Mouse (Mus musculus) small intestine, adult 2 months (tissue): Measurements from ENCODE around the gene Apoh. TPM values are rescaled to one million over a fixed set of nuclear protein-coding genes. Genes with fewer than 3 reads are reported as not detected.

Source experiments
- H3K27ac ChIP-seq: fragments of 200-500 bp; 2 replicates; pipeline ENCODE4 v1.5.1; 2012; ENCODE audit warnings: low read depth, low read length, control low read depth, inconsistent platforms; ENCODE audit not compliant: insufficient read depth
- H3K27me3 ChIP-seq: fragments of 200-500 bp; 2 replicates; pipeline ENCODE4 v1.6.1; 2012; ENCODE audit warnings: mild to moderate bottlenecking, moderate library complexity, low read length, inconsistent platforms; ENCODE audit not compliant: control insufficient read depth, insufficient read depth
- H3K36me3 ChIP-seq: fragments of 200-500 bp; 2 replicates; pipeline ENCODE4 v1.6.1; 2012; ENCODE audit warnings: mild to moderate bottlenecking, low read length, control low read depth, inconsistent platforms; ENCODE audit not compliant: control insufficient read depth, insufficient read depth
- H3K4me1 ChIP-seq: fragments of 200-500 bp; 2 replicates; pipeline ENCODE4 v1.6.1; 2012; ENCODE audit warnings: low read length, inconsistent platforms, mixed read lengths; ENCODE audit not compliant: control insufficient read depth, insufficient read depth, insufficient read length
- H3K4me3 ChIP-seq: fragments of 200-500 bp; 2 replicates; pipeline ENCODE4 v1.5.1; 2012; ENCODE audit warnings: low read depth, mild to moderate bottlenecking, control low read depth, inconsistent platforms, low read length, moderate library complexity
- CTCF ChIP-seq: fragments of 200-500 bp; IDR thresholded peaks from 2 replicates; pipeline ENCODE4 v1.5.1; 2012; ENCODE audit warnings: low read depth, mild to moderate bottlenecking, control low read depth, inconsistent platforms, low read length, moderate library complexity, mixed read lengths; ENCODE audit not compliant: insufficient replicate concordance, insufficient read length; ENCODE audit errors: extremely low read depth
- POLR2A ChIP-seq: fragments of 200-500 bp; IDR thresholded peaks from 2 replicates; pipeline ENCODE4 v1.6.1; 2012; ENCODE audit warnings: low read depth, mild to moderate bottlenecking, control low read depth, inconsistent platforms, low read length, moderate library complexity
- WGBS: fragments of 180-500 bp; shearing (Covaris S2); methylation state at CpG from one replicate; pipeline ENCODE4 v1.1.7; 2018; 5-methylcytosine and 5-hydroxymethylcytosine counted together
- polyA plus RNA-seq: library from polyadenylated mRNA; depleted of rRNA; stranded (reverse); fragments of >200 nt; gene quantifications from 2 replicates; pipeline ENCODE4 v1.2.3, GENCODE M21; 2012

The Apoh gene
- polyA plus RNA-seq, 1 experiment: 3.4 TPM

DNA sequence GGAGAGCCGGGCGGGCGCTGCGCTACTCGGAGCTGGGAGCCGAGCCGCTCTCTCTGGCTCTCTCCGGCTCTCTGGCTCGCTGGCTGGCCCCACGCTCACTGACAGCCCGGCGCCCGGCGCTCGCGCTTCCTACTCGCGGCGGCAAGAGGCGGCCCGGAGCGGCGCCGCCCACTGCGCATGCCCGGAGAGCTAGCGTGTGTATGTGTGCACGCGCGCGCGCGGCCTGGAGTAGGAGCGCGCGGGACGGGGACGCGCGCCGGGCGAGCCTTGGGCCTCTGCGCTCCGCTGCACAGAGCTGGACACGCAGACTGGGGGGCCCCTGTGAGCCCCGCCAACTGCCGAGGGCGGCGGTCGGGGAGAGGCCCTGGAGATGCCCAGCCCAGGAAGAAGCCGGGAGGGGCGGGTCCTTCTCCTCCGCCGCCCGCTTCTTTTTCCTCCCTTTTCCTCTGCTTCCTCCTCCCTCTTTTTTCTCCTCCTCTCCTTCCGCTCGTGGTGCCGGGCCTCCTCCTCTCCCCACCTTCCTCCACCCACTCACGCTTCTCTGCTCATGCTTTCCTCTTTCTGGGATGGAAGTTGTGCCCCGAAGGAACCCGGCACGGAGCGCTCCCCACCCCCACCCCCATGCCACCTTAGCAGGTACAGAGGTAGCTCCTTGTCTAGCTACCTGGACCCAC, 772 bp downstream of the Apoh start, which contains the start of gene Prkca:
TSS of gene Prkca (minus strand) at position 140 of the 674 bp plus-strand sequence.
- Histone ChIP-seq H3K36me3 (0 out of 2 replicates have a peak, but pooled peaks cover 2% of the 10 kb centered on the region), H3K27ac (peak within 1 kb of the TSS; percentile 88), H3K4me1 (peaks cover 5% of the 10 kb centered on the region; the same call in 1 of the 2 replicates), H3K4me3 (peak within 1 kb of the TSS; percentile 94), H3K27me3 (no peaks in the 10 kb centered on the region)
- TF ChIP-seq POLR2A (peak; percentile 96), CTCF (no peak)
- under 1% methylated on average over 60 of the region's 63 CpGs for WGBS

DNA sequence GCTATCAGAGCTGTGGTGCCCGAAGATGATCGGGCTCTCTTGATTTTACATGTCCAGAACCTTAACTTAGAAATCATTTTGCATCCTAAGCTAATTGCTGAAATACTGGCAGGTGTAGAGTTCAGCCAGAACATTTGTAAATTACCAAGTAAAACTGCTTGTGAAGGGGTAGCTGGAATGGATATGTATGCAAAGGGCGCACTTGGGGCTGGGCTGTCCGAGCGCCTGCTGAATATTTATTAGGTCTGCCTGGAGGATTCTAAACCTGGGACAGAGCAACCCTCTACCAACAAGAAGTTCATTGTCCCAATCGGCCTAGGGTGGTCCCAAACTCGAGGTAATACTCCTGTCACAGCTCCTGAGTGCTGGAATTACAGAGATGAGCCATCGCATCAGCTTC, 1.6 kb downstream of the Apoh start:
- Histone ChIP-seq H3K4me3 (no peak overlapping the region), H3K36me3 (no peaks in the 10 kb centered on the region), H3K4me1 (peaks cover 5% of the 10 kb centered on the region; the same call in 1 of the 2 replicates), H3K27ac (no peak overlapping the region), H3K27me3 (no peaks in the 10 kb centered on the region)
- TF ChIP-seq CTCF (no peak), POLR2A (no peak)
- WGBS: 44% methylated on average over 8 of the region's 8 CpGs

DNA sequence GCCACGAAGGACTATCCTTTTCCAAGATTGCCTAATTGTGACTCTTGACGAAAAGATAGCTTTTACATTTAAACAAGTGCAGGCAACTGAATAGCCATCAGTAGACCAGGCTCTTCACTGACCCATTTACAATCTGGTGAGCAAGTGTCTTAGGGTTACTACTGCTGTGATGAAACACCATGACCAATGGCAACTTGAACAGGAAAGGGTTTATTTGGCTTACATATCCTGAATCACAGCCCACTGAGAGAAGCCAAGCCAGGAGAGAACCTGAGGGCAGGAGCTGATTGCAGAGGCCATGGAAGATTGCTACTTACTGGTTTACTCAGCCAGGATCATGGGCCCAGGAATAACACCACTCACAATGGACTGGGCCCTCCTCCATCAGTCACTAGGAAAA, 2.2 kb downstream of the Apoh start:
- Histone ChIP-seq H3K4me1 (peaks cover 5% of the 10 kb centered on the region; the same call in 1 of the 2 replicates), H3K27me3 (no peaks in the 10 kb centered on the region), H3K36me3 (no peaks in the 10 kb centered on the region), H3K4me3 (no peak overlapping the region), H3K27ac (no peak overlapping the region)
- TF ChIP-seq CTCF (no peak), POLR2A (no peak)
- 83% methylated on average over 2 of the region's 2 CpGs for WGBS

DNA sequence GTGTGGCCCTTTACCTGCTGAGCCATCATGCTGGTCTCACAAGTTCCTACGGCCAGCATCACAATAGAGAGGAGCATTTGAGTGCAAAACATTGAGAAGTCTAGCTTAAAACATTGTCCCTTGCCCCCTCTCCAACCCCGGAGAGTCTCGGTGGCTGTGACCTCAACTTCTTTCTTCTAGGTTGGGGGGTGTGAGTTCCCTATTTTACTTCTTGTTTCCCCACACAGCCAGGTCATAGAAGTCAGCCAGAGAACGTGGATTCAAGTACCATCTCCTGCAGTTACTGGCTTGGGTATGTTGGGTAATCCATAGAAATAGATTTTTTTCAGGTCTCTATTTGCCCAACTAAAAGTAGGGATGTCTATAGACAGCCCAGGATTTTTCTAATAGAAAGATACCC, 7.6 kb downstream of the Apoh start:
- Histone ChIP-seq H3K4me1 (peaks cover 6% of the 10 kb centered on the region; the same call in 1 of the 2 replicates), H3K27ac (no peak overlapping the region), H3K27me3 (no peaks in the 10 kb centered on the region), H3K36me3 (no peaks in the 10 kb centered on the region), H3K4me3 (no peak overlapping the region)
- TF ChIP-seq POLR2A (no peak), CTCF (no peak)
- WGBS: 84% methylated on average over 4 of the region's 4 CpGs

DNA sequence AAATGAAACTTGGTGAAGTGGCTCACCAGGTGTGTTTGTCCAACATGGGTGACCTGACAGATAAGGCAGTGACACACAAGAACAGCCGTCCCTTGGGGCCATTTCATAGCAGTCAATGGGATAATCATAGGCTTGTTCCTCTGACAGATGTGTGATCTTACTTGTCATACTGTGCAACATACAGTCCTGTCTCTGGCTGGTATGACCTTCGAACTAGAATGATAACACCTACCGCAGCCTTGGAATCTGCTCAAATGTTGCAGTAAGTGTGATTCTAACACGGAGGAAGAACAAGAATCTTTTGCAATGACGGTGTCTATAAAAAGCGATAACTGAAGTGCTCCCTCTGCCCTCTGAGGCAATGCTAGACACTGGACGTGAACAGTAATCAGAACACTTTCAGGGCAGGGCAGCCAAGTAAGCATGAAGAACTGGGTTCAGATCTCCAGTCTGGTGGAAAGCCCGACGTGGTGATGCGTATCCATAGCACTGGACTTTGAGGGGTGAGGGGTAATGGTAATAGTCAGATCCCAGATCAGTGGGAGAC, 9.8 kb downstream of the Apoh start:
- Histone ChIP-seq H3K27ac (peak overlapping the region; percentile 19; the same call in 1 of the 2 replicates), H3K27me3 (no peaks in the 10 kb centered on the region), H3K4me3 (no peak overlapping the region), H3K36me3 (no peaks in the 10 kb centered on the region), H3K4me1 (peaks cover 6% of the 10 kb centered on the region; the same call in 1 of the 2 replicates)
- TF ChIP-seq CTCF (no peak), POLR2A (no peak)
- WGBS: 45% methylated on average over 10 of the region's 10 CpGs

DNA sequence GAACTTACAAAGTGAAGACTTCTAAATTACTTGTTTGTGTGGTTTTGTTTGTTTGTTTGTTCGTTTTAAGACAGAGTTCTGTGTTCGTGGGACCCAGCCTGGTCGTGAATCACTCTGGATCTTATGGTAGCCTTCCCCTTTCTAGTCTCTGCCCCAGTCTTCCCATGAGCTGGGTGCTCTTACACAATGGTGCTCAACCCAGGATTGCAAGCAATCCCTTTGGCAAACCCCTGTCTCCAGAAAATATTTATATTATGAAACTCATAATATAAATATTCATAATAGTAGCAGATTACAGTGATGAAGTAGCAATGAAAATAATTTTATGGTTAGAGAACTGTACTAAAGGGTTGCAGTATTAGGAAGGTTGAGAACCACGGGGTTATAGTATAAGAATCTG, 12.9 kb downstream of the Apoh start:
- Histone ChIP-seq H3K36me3 (no peaks in the 10 kb centered on the region), H3K4me3 (no peak overlapping the region), H3K27ac (no peak overlapping the region), H3K4me1 (peaks cover 11% of the 10 kb centered on the region; the same call in 1 of the 2 replicates), H3K27me3 (no peaks in the 10 kb centered on the region)
- TF ChIP-seq POLR2A (no peak), CTCF (no peak)
- 72% methylated on average over 4 of the region's 4 CpGs for WGBS

DNA sequence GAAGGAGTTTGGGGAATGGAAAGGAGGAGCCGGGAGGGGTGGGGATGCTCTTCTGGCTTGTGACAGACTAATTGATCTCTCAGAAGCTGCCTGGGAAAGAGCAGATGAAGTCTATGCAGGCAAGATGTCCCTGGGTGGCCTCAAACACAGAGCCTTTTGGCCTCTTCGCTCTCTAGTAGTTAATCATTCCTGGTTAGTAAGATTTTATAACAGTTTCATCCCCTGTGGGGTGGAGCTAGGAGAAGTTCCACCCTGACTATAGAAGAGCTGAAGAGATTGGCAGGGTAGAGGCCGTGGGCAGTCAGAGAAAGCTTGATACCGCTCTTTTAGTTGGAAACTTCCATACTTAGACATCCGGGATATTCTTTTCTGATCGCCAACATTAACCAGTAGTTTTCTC, 15.8 kb downstream of the Apoh start:
- H3K36me3 ChIP-seq: no peaks in the 10 kb centered on the region
- no peak overlapping the region for H3K27ac ChIP-seq
- WGBS: 40% methylated on average over 6 of the region's 6 CpGs
- TF ChIP-seq CTCF (no peak), POLR2A (no peak)
- peaks cover 5% of the 10 kb centered on the region; the same call in 1 of the 2 replicates for H3K4me1 ChIP-seq
- H3K4me3 ChIP-seq: no peak overlapping the region
- H3K27me3 ChIP-seq: no peaks in the 10 kb centered on the region
